Mouse (Mus musculus): ENCODE results near the gene Tnfrsf14.

Gene Tnfrsf14

GRCm38 (mm10) chr4:154948940-154949588 is 20.7 kb upstream of the Tnfrsf14 start:
- no peak for DNase-seq (ENCODE audit: inconsistent age in 2 of 2, low spot score in 1 of 2)

- DNase-seq (ENCODE audit: inconsistent age in 2 of 2, low spot score in 1 of 2), result no peak
Observed at GRCm38 (mm10) chr4:154948066-154948939, 19.9 kb upstream of the Tnfrsf14 start.

GRCm38 (mm10) chr4:154946319-154946718 is 18.0 kb upstream of the Tnfrsf14 start:
- DNase-seq (ENCODE audit: inconsistent age in 2 of 2, low spot score in 1 of 2), result peak; percentile 71 to 89

GRCm38 (mm10) chr4:154944121-154944590 is 15.8 kb upstream of the Tnfrsf14 start:
- DNase-seq (ENCODE audit: inconsistent age in 2 of 2, low spot score in 1 of 2), result peak; percentile 82 to 92

GRCm38 (mm10) chr4:154943323-154944039 is 15.1 kb upstream of the Tnfrsf14 start:
- no peak for DNase-seq (ENCODE audit: inconsistent age in 2 of 2, low spot score in 1 of 2)

- no peak for DNase-seq (ENCODE audit: inconsistent age in 2 of 2, low spot score in 1 of 2)
Observed at GRCm38 (mm10) chr4:154942632-154943322, 14.4 kb upstream of the Tnfrsf14 start.

GRCm38 (mm10) chr4:154941831-154942230 is 13.5 kb upstream of the Tnfrsf14 start:
- DNase-seq (ENCODE audit: inconsistent age in 2 of 2, low spot score in 1 of 2), result no peak

- DNase-seq (ENCODE audit: inconsistent age in 2 of 2, low spot score in 1 of 2), result no peak
Observed at GRCm38 (mm10) chr4:154940156-154940555, 11.8 kb upstream of the Tnfrsf14 start.

GRCm38 (mm10) chr4:154937746-154938145 is 9.4 kb upstream of the Tnfrsf14 start:
- no peak for DNase-seq (ENCODE audit: inconsistent age in 2 of 2, low spot score in 1 of 2)

- DNase-seq (ENCODE audit: inconsistent age in 2 of 2, low spot score in 1 of 2), result no peak
Observed at GRCm38 (mm10) chr4:154936542-154937255, 8.3 kb upstream of the Tnfrsf14 start.

GRCm38 (mm10) chr4:154935788-154936187 is 7.4 kb upstream of the Tnfrsf14 start:
- no peak for DNase-seq (ENCODE audit: inconsistent age in 2 of 2, low spot score in 1 of 2)

- peak in 1 of 2 experiments; percentile 51 for DNase-seq (ENCODE audit: inconsistent age in 2 of 2, low spot score in 1 of 2)
Observed at GRCm38 (mm10) chr4:154934800-154935199, 6.4 kb upstream of the Tnfrsf14 start.

- DNase-seq (ENCODE audit: inconsistent age in 2 of 2, low spot score in 1 of 2), result peak; percentile 36 to 76
Observed at GRCm38 (mm10) chr4:154933306-154933907, 5.0 kb upstream of the Tnfrsf14 start.

- peak in 1 of 2 experiments; percentile 59 for DNase-seq (ENCODE audit: inconsistent age in 2 of 2, low spot score in 1 of 2)
Observed at GRCm38 (mm10) chr4:154929088-154929660, 811 bp upstream of the Tnfrsf14 start.

- DNase-seq (ENCODE audit: inconsistent age in 2 of 2, low spot score in 1 of 2), result peak in 1 of 2 experiments; percentile 70
Observed at GRCm38 (mm10) chr4:154927899-154928337, 445 bp downstream of the Tnfrsf14 start.

GRCm38 (mm10) chr4:154926969-154927898 is 1.1 kb downstream of the Tnfrsf14 start:
- peak in 1 of 2 experiments; percentile 44 for DNase-seq (ENCODE audit: inconsistent age in 2 of 2, low spot score in 1 of 2)

GRCm38 (mm10) chr4:154925413-154925812 is 3.0 kb downstream of the Tnfrsf14 start:
- DNase-seq (ENCODE audit: inconsistent age in 2 of 2, low spot score in 1 of 2), result peak in 1 of 2 experiments; percentile 64

GRCm38 (mm10) chr4:154922931-154923330 is 5.4 kb downstream of the Tnfrsf14 start:
- no peak for DNase-seq (ENCODE audit: inconsistent age in 2 of 2, low spot score in 1 of 2)

All from adrenal gland, adult (tissue).